16 mouse cellular contexts compared by ENCODE assay signal in genomic region chr1:139375900-139376299, GRCm38 (mm10). TPM values are rescaled to one million over a fixed set of nuclear protein-coding genes. Genes with fewer than 3 reads are reported as not detected.
A peak's percentile ranks its signal among the peaks of the same experiment; 100 is the strongest.
DNase-seq lines count a peak whose midpoint lies in the region; ATAC-seq and TF ChIP-seq lines count a peak whose summit lies in the region.
"Had no signal": no experiment of that assay in that cellular context is flagged by ENCODE, and none has a peak within 500 bp of the region (broad histone marks: within the 10 kb centered on the region; RNA-seq: fewer than 3 reads in every experiment).

No protein-coding gene starts in this region.

- H3K9ac ChIP-seq in forebrain, embryonic 14.5 days (ENCODE audit: low read length): peak overlapping the region; percentile 43
- H3K9ac ChIP-seq in hindbrain, postnatal 0 days (replicated peaks; ENCODE audit: low read length): no peak overlapping the region; the same call in 1 of the 2 replicates
- H3K9ac ChIP-seq in neural tube, embryonic 11.5 days (ENCODE audit: low read length): no peak overlapping the region
- H3K9ac ChIP-seq: embryonic facial prominence, embryonic 12.5 days; liver, embryonic 13.5 days had no signal

- ATAC-seq in forebrain, embryonic 14.5 days: peak; percentile 82
- ATAC-seq in hindbrain, postnatal 0 days: no peak
- ATAC-seq in neural tube, embryonic 11.5 days (ENCODE audit: insufficient read depth, low FRiP score, low TSS enrichment): peak; percentile 82

- H3K4me3 ChIP-seq in forebrain, embryonic 14.5 days (ENCODE audit: low read depth, low read length): peak overlapping the region; percentile 24
- peak overlapping the region; percentile 29 for H3K4me3 ChIP-seq in hindbrain, postnatal 0 days (ENCODE audit: low read length)
- no peak overlapping the region for H3K4me3 ChIP-seq in neural tube, embryonic 11.5 days (ENCODE audit: low read depth, low read length)
- H3K4me3 ChIP-seq: embryonic facial prominence, embryonic 12.5 days; heart, adult 2 months; liver, embryonic 13.5 days had no signal

- no peak for TF ChIP-seq CTCF in hindbrain, postnatal 0 days (IDR thresholded peaks at IDR 0.05; ENCODE audit: low read depth)

- WGBS in forebrain, embryonic 14.5 days: 3% methylated on average over 6 of the region's 6 CpGs
- 12% methylated on average over 6 of the region's 6 CpGs for WGBS in hindbrain, postnatal 0 days
- 28% methylated on average over 6 of the region's 6 CpGs for WGBS in neural tube, embryonic 11.5 days

- peak; percentile 38 for DNase-seq in embryo, embryonic 10 days (ENCODE audit: low spot score)
- peak; percentile 42 for DNase-seq in forebrain, embryonic 14.5 days (ENCODE audit: low spot score)
- no peak for DNase-seq in hindbrain, postnatal 0 days (ENCODE audit: low spot score)
- DNase-seq in neural tube, embryonic 11.5 days (ENCODE audit: low spot score): peak; percentile 47
- no peak for DNase-seq in liver
- DNase-seq in cerebellum, adult 11-12 months: no peak
- DNase-seq in layer of hippocampus, postnatal 14 days (ENCODE audit: low spot score in 2 of 2): no peak
- DNase-seq in heart, adult 9 months (ENCODE audit: low spot score in 2 of 2): no peak
- DNase-seq: adrenal gland, postnatal 14 days; heart, adult 2 months; heart, postnatal 14 days; kidney, adult 18-20 months; liver, embryonic 13.5 days; lung, postnatal 10 days had no signal

- H3K27me3 ChIP-seq in forebrain, embryonic 14.5 days (replicated peaks; ENCODE audit: control insufficient read depth, insufficient read depth, low read length): no peaks in the 10 kb centered on the region
- H3K27me3 ChIP-seq in hindbrain, postnatal 0 days (ENCODE audit: insufficient read depth, low read length): no peaks in the 10 kb centered on the region
- H3K27me3 ChIP-seq in neural tube, embryonic 11.5 days (ENCODE audit: control insufficient read depth, insufficient read depth, low read length): no peaks in the 10 kb centered on the region
- H3K27me3 ChIP-seq: embryonic facial prominence, embryonic 12.5 days; liver, embryonic 13.5 days had no signal

- H3K27ac ChIP-seq in forebrain, embryonic 14.5 days (ENCODE audit: low read depth, low read length): peak overlapping the region; percentile 5; the same call in 1 of the 2 replicates
- H3K27ac ChIP-seq in hindbrain, postnatal 0 days: no peak overlapping the region
- H3K27ac ChIP-seq in neural tube, embryonic 11.5 days (ENCODE audit: low read depth, low read length): no peak overlapping the region
- H3K27ac ChIP-seq: embryonic facial prominence, embryonic 12.5 days; heart, adult 2 months; liver, embryonic 13.5 days had no signal

- no peaks in the 10 kb centered on the region for H3K36me3 ChIP-seq in forebrain, embryonic 14.5 days (ENCODE audit: control insufficient read depth, insufficient read depth, low read length)
- H3K36me3 ChIP-seq in hindbrain, postnatal 0 days (ENCODE audit: insufficient read depth, low read length): no peaks in the 10 kb centered on the region
- H3K36me3 ChIP-seq in neural tube, embryonic 11.5 days (ENCODE audit: control insufficient read depth, insufficient read depth, low read length): no peaks in the 10 kb centered on the region
- H3K36me3 ChIP-seq: embryonic facial prominence, embryonic 12.5 days; liver, embryonic 13.5 days had no signal

- H3K9me3 ChIP-seq in forebrain, embryonic 14.5 days (replicated peaks; ENCODE audit: control insufficient read depth, low read length): no peaks in the 10 kb centered on the region
- no peaks in the 10 kb centered on the region for H3K9me3 ChIP-seq in hindbrain, postnatal 0 days (ENCODE audit: low read length)
- no peaks in the 10 kb centered on the region for H3K9me3 ChIP-seq in neural tube, embryonic 11.5 days (ENCODE audit: control insufficient read depth, low read length)
- H3K9me3 ChIP-seq: embryonic facial prominence, embryonic 12.5 days; liver, embryonic 13.5 days had no signal

- H3K4me2 ChIP-seq in forebrain, embryonic 14.5 days (ENCODE audit: low read length): peak overlapping the region; percentile 45
- H3K4me2 ChIP-seq in hindbrain, postnatal 0 days (ENCODE audit: low read depth, low read length): peak overlapping the region; percentile 49
- peak overlapping the region; percentile 25 for H3K4me2 ChIP-seq in neural tube, embryonic 11.5 days (ENCODE audit: low read depth)
- H3K4me2 ChIP-seq: liver, embryonic 13.5 days had no signal

- H3K4me1 ChIP-seq in forebrain, embryonic 14.5 days (ENCODE audit: control insufficient read depth, insufficient read depth, low read length): peaks cover 13% of the 10 kb centered on the region
- H3K4me1 ChIP-seq in hindbrain, postnatal 0 days (ENCODE audit: insufficient read depth, low read length): 0 out of 2 replicates have a peak, but pooled peaks cover 4% of the 10 kb centered on the region
- 0 out of 2 replicates have a peak, but pooled peaks cover 3% of the 10 kb centered on the region for H3K4me1 ChIP-seq in neural tube, embryonic 11.5 days (ENCODE audit: control insufficient read depth, insufficient read depth, low read length)
- H3K4me1 ChIP-seq: embryonic facial prominence, embryonic 12.5 days; liver, embryonic 13.5 days had no signal

RNA-seq across cellular contexts. Expression of gene Crb1, which starts 1.0 kb away (rescaled TPM):
- 1.3 and 1.8 TPM in 2 replicates for polyA plus RNA-seq in forebrain, embryonic 14.5 days (2014; fragmentation: Nextera tagmentation; extraction: Ambion mirVana)
- 1.5 and 4.6 TPM in 2 replicates for total RNA-seq in hindbrain, postnatal 0 days (2014; rRNA removed)
- polyA plus RNA-seq in hindbrain, postnatal 0 days (2015; fragmentation: Nextera tagmentation; extraction: Ambion mirVana): 0.83 and 0.96 TPM in 2 replicates
- 2.3 and 2.5 TPM in 2 replicates for polyA plus RNA-seq in neural tube, embryonic 11.5 days (2014; fragmentation: Nextera tagmentation; extraction: Ambion mirVana)
- total RNA-seq in layer of hippocampus, postnatal 14 days (2021): under 1 TPM; 0.45 to 0.58 TPM
- total RNA-seq: adrenal gland, postnatal 14 days had no signal
- polyA plus RNA-seq: liver, embryonic 13.5 days; spleen, adult 2 months had no signal

RNA-seq across cellular contexts. Expression of gene Zbtb41, which starts 46.2 kb away (rescaled TPM):
- 17.4 and 25.0 TPM in 2 replicates for polyA plus RNA-seq in forebrain, embryonic 14.5 days (2014; fragmentation: Nextera tagmentation; extraction: Ambion mirVana)
- 29.9 and 31.1 TPM in 2 replicates for total RNA-seq in hindbrain, postnatal 0 days (2014; rRNA removed)
- polyA plus RNA-seq in hindbrain, postnatal 0 days (2015; fragmentation: Nextera tagmentation; extraction: Ambion mirVana): 10.0 and 10.3 TPM in 2 replicates
- 19.4 and 19.6 TPM in 2 replicates for polyA plus RNA-seq in neural tube, embryonic 11.5 days (2014; fragmentation: Nextera tagmentation; extraction: Ambion mirVana)
- total RNA-seq in layer of hippocampus, postnatal 14 days (2021): 10 to 100 TPM; 30.2 to 30.6 TPM

Comparison
In these comparisons a context has a peak if more than half of its experiments do, and no peak if none do; other contexts are left out.
1. DNase-seq: peak in embryo, embryonic 10 days (single experiment), forebrain, embryonic 14.5 days (single experiment) and neural tube, embryonic 11.5 days (single experiment); none in hindbrain, postnatal 0 days (single experiment), liver (single experiment), cerebellum, adult 11-12 months (single experiment), layer of hippocampus, postnatal 14 days (0 of 2) and heart, adult 9 months (0 of 2).
2. Peak in every context shown above with its lines, with median percentiles within 50 percentile points of each other: H3K4me2 ChIP-seq.